Mouse (Mus musculus) layer of hippocampus, adult 8-10 months (tissue): Measurements from ENCODE around the gene Numb. TPM values are rescaled to one million over a fixed set of nuclear protein-coding genes. Genes with fewer than 3 reads are reported as not detected.

Experiments used
- DNase-seq, 2 experiments: peaks; one replicate each; pipeline ENCODE4 v3.0.0; 2022; ENCODE audit warnings: low spot score in 2 of 2
- total RNA-seq, 4 experiments: library from RNA; stranded (reverse); gene quantifications; 2 replicates each; pipeline ENCODE4 v1.2.4; 2022

Numb gene
- total RNA-seq, 4 experiments from 2014 or later, result 37.5 to 52.2 (median 41.4) TPM

- DNase-seq, result no peak
Measured at GRCm38 (mm10) chr12:83852512-83853213, 69.1 kb downstream of the Numb start.

GRCm38 (mm10) chr12:83850334-83850733, 71.4 kb downstream of the Numb start:
- no peak for DNase-seq

GRCm38 (mm10) chr12:83848595-83849231, 73.0 kb downstream of the Numb start:
- DNase-seq, result no peak

GRCm38 (mm10) chr12:83847877-83848276, 73.9 kb downstream of the Numb start:
- DNase-seq, result no peak

GRCm38 (mm10) chr12:83842678-83843440, 78.9 kb downstream of the Numb start:
- DNase-seq, result no peak

- no peak for DNase-seq
Measured at GRCm38 (mm10) chr12:83841409-83842190, 80.1 kb downstream of the Numb start.

GRCm38 (mm10) chr12:83833979-83834378, 87.8 kb downstream of the Numb start:
- DNase-seq, result no peak

GRCm38 (mm10) chr12:83830424-83830823, 91.3 kb downstream of the Numb start:
- no peak for DNase-seq

- DNase-seq, result no peak
Measured at GRCm38 (mm10) chr12:83816616-83817015, 105.1 kb downstream of the Numb start.

- no peak for DNase-seq
Measured at GRCm38 (mm10) chr12:83811901-83812300, 109.8 kb downstream of the Numb start.

- no peak for DNase-seq
Measured at GRCm38 (mm10) chr12:83803641-83804040, 118.1 kb downstream of the Numb start.

GRCm38 (mm10) chr12:83800943-83801342, 120.8 kb downstream of the Numb start:
- peak; percentile 41 to 49 for DNase-seq

GRCm38 (mm10) chr12:83798313-83798712, 123.4 kb downstream of the Numb start:
- DNase-seq, result no peak

- DNase-seq, result no peak
Measured at GRCm38 (mm10) chr12:83795586-83795985, 126.1 kb downstream of the Numb start.

- DNase-seq, result no peak
Measured at GRCm38 (mm10) chr12:83795051-83795450, 126.7 kb downstream of the Numb start.

GRCm38 (mm10) chr12:83792706-83793410, 128.9 kb downstream of the Numb start:
- DNase-seq, result no peak

- DNase-seq, result peak in 1 of 2 experiments; percentile 44
Measured at GRCm38 (mm10) chr12:83791737-83792136, 130.0 kb downstream of the Numb start.

GRCm38 (mm10) chr12:83790749-83791148, 131.0 kb downstream of the Numb start:
- no peak for DNase-seq

- DNase-seq, result no peak
Measured at GRCm38 (mm10) chr12:83789781-83790140, 132.0 kb downstream of the Numb start.

- no peak for DNase-seq
Measured at GRCm38 (mm10) chr12:83789051-83789780, 132.5 kb downstream of the Numb start.
